Mouse (Mus musculus): ENCODE measurements at regions not wholly inside any gene's neighbourhood (a gene's known extent, or its start where the extent isn't known, plus 50 kb on each side); places are given as distances from the start of the nearest gene placed in this dataset.

DNA sequence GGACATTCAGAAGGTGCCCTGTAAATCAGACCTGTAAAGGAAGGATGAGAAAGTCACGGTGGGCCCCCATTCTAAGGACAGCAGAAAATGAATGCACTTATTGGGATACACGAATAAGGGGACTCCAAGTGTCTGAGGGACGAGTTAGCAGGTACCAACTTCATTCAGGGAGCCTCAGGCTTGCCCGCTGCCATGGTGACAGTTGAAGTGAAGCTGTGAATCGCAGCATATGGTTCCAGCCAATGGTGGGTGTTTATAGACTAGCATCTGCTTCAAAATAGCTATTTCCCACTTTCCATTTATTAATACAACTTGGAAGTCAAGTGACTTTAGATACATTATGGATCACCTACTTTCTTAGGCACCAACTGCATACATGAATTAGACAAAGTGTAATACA is 106.3 kb downstream of the En1 start:
- TF ChIP-seq CTCF (IDR thresholded peaks at IDR 0.05; ENCODE audit: low read depth, low read length) (no peak), POLR2A (IDR thresholded peaks at IDR 0.05; ENCODE audit: borderline replicate concordance, low read depth, low read length) (no peak)

All from bone marrow macrophage, adult 2 months (primary cell).